Mouse (Mus musculus): ENCODE measurements around the gene Zfp978. TPM values are rescaled to one million over a fixed set of nuclear protein-coding genes. Genes with fewer than 3 reads are reported as not detected.

Gene Zfp978
- total RNA-seq, 2 experiments from 2014 or later = 0.52 TPM; not detected in 1

DNA sequence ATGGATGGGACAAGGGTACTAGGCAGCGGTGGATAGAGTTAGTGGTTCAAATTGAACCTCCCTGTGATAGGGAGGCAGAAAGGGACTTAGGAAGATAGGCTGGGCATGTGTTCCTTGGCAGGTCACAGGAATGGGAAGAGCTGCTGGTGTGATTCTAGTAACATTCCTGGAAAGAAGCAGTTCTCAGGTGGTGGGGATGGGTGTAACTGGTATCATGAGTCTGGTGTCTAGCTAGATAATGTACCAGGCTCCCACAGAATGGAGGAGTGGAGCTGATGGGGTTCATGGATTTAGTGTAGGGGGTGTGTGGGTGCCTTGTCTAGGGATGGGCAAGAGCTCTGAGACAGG is 71.3 kb downstream of the Zfp978 start:
- intact Hi-C loops (cut with DNase I) = loop anchor here (2.0 kb wide), 1 partner anchor 310 kb away; no protein-coding TSS in a partner anchor
- DNase-seq (ENCODE audit: low spot score) = no peak

DNA sequence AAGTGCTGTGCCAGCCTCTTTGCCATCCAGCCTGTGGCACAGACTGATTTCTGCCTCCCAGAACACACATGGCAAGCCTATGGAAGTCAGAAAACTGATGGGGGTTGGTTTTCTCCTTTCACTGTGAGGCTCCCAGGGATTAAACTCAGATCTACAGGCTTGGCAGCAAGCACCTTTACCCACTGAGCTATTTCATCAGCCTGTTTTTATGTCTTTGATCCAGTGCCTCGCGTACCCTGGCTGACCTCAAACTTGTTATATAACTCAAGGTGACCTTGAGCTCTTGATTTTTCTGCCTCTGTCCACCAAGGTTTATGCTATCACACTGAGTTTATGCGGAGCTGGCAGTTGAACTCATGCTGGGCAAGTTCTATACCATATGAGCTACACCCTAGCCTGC is 71.9 kb downstream of the Zfp978 start:
- intact Hi-C loops (cut with DNase I) = loop anchor here (2.0 kb wide), 1 partner anchor 310 kb away; no protein-coding TSS in a partner anchor
- no peak for DNase-seq (ENCODE audit: low spot score)

DNA sequence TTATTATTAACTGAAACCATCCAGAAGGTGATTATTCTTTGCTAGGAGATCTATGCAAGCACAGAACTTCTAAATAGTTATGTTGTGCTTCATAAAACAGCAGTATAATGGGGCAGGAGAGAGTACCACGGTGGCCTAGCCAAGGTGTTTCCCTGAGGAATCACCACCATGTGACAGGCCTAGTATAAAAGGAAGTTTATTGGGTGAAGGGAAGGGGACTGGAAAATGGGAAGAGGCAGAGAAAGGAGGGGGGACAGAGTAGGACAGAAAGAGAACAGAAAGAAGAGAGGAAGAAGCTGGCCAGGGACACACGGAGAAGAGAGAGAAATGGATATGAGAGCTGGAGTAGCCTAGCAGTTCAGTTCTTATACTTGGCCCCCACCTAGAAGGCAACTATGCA is 72.8 kb downstream of the Zfp978 start:
- no peak for DNase-seq (ENCODE audit: low spot score)

More for the DNA sequence above, 72.8 kb downstream of the Zfp978 start:
- intact Hi-C loops (cut with DNase I) = loop anchor here (2.0 kb wide), 1 partner anchor 311 kb away; no protein-coding TSS in a partner anchor

Other genes starting within 250 kb of the Zfp978 start
- 1 to 10 TPM; 5.7 to 5.9 TPM for gene Zfp991, start 229.3 kb upstream of the Zfp978 start, total RNA-seq (2021)
- gene Zfp988, start 55.6 kb upstream of the Zfp978 start, total RNA-seq (2021) = not detected
- 1 to 10 TPM; 7.4 to 8.4 TPM for gene Zfp982, start 131.1 kb downstream of the Zfp978 start, total RNA-seq (2021)
- gene Gm16503, start 178.9 kb downstream of the Zfp978 start, total RNA-seq (2021) = under 1 TPM; 0.11 to 0.16 TPM
- gene Zfp985, start 192.0 kb downstream of the Zfp978 start, total RNA-seq (2021) = under 1 TPM; 0.28 to 0.31 TPM